Mouse (Mus musculus): Measurements from ENCODE around the gene Ncor1. TPM values are rescaled to one million over a fixed set of nuclear protein-coding genes. Genes with fewer than 3 reads are reported as not detected.
"Not testable (repeated sequence)": the region's sequence is repeated elsewhere in the genome, so short reads cannot be mapped to it uniquely, and the experiment has no call there.

Gene Ncor1
- polyA plus RNA-seq, 1 experiment from 2014 or later, result 209 TPM

GRCm38 (mm10) chr11:62331141-62331540 is 127.2 kb downstream of the Ncor1 start:
- H3K4me3 ChIP-seq, result no peak overlapping the region
- WGBS, result 96% methylated on average over 5 of the region's 5 CpGs
- H3K4me2 ChIP-seq (replicated peaks), result no peak overlapping the region
- ATAC-seq (ENCODE audit: low FRiP score, low read depth), result no peak
- no peaks in the 10 kb centered on the region for H3K4me1 ChIP-seq
- no peaks in the 10 kb centered on the region for H3K27me3 ChIP-seq
- no peak overlapping the region for H3K9ac ChIP-seq (replicated peaks)
- no peak overlapping the region for H3K27ac ChIP-seq (replicated peaks)
- H3K36me3 ChIP-seq, result peaks cover 90% of the 10 kb centered on the region
- no peaks in the 10 kb centered on the region for H3K9me3 ChIP-seq

- H3K4me2 ChIP-seq (replicated peaks), result no peak overlapping the region
- no peak for ATAC-seq (ENCODE audit: low FRiP score, low read depth)
- H3K27ac ChIP-seq (replicated peaks), result no peak overlapping the region
- H3K9ac ChIP-seq (replicated peaks), result no peak overlapping the region
- no peaks in the 10 kb centered on the region for H3K4me1 ChIP-seq
- no peaks in the 10 kb centered on the region for H3K27me3 ChIP-seq
- H3K9me3 ChIP-seq, result no peaks in the 10 kb centered on the region
- H3K36me3 ChIP-seq, result peaks cover 90% of the 10 kb centered on the region
- 96% methylated on average over 3 of the region's 3 CpGs for WGBS
- no peak overlapping the region for H3K4me3 ChIP-seq
Measured at GRCm38 (mm10) chr11:62323659-62324058, 134.7 kb downstream of the Ncor1 start.

- Histone ChIP-seq H3K4me2 (replicated peaks) (no peak overlapping the region), H3K9me3 (no peaks in the 10 kb centered on the region), H3K36me3 (peaks cover 93% of the 10 kb centered on the region), H3K27me3 (no peaks in the 10 kb centered on the region), H3K4me3 (no peak overlapping the region), H3K9ac (replicated peaks) (no peak overlapping the region), H3K4me1 (no peaks in the 10 kb centered on the region), H3K27ac (replicated peaks) (no peak overlapping the region)
- 94% methylated on average over 3 of the region's 3 CpGs for WGBS
- no peak for ATAC-seq (ENCODE audit: low FRiP score, low read depth)
Measured at GRCm38 (mm10) chr11:62320097-62320496, 138.2 kb downstream of the Ncor1 start.

GRCm38 (mm10) chr11:62317746-62318145 is 140.6 kb downstream of the Ncor1 start:
- no peak for ATAC-seq (ENCODE audit: low FRiP score, low read depth)
- Histone ChIP-seq H3K27ac (replicated peaks) (no peak overlapping the region), H3K36me3 (peaks cover 96% of the 10 kb centered on the region), H3K4me2 (replicated peaks) (no peak overlapping the region), H3K9me3 (no peaks in the 10 kb centered on the region), H3K27me3 (no peaks in the 10 kb centered on the region), H3K4me3 (no peak overlapping the region), H3K4me1 (no peaks in the 10 kb centered on the region), H3K9ac (replicated peaks) (no peak overlapping the region)
- 92% methylated on average over 11 of the region's 11 CpGs for WGBS

GRCm38 (mm10) chr11:62314984-62315383 is 143.4 kb downstream of the Ncor1 start:
- Histone ChIP-seq H3K4me1 (no peaks in the 10 kb centered on the region), H3K9me3 (no peaks in the 10 kb centered on the region), H3K27me3 (no peaks in the 10 kb centered on the region), H3K36me3 (peaks cover 82% of the 10 kb centered on the region), H3K27ac (replicated peaks) (no peak overlapping the region), H3K4me3 (no peak overlapping the region), H3K4me2 (replicated peaks) (no peak overlapping the region), H3K9ac (replicated peaks) (no peak overlapping the region)
- ATAC-seq (ENCODE audit: low FRiP score, low read depth), result no peak
- WGBS, result 97% methylated on average over 5 of the region's 5 CpGs

GRCm38 (mm10) chr11:62309296-62309695 is 149.0 kb downstream of the Ncor1 start:
- H3K4me2 ChIP-seq (replicated peaks), result no peak overlapping the region
- H3K4me3 ChIP-seq, result no peak overlapping the region
- H3K9ac ChIP-seq (replicated peaks), result no peak overlapping the region
- no peaks in the 10 kb centered on the region for H3K9me3 ChIP-seq
- 98% methylated on average over 2 of the region's 2 CpGs for WGBS
- no peaks in the 10 kb centered on the region for H3K4me1 ChIP-seq
- H3K27ac ChIP-seq (replicated peaks), result no peak overlapping the region
- H3K36me3 ChIP-seq, result peaks cover 50% of the 10 kb centered on the region
- ATAC-seq (ENCODE audit: low FRiP score, low read depth), result no peak
- no peaks in the 10 kb centered on the region for H3K27me3 ChIP-seq

- no peaks in the 10 kb centered on the region for H3K9me3 ChIP-seq
- 96% methylated on average over 2 of the region's 2 CpGs for WGBS
- ATAC-seq (ENCODE audit: low FRiP score, low read depth), result no peak
- no peak overlapping the region for H3K4me2 ChIP-seq (replicated peaks)
- H3K4me1 ChIP-seq, result no peaks in the 10 kb centered on the region
- H3K27ac ChIP-seq (replicated peaks), result no peak overlapping the region
- H3K36me3 ChIP-seq, result peaks cover 26% of the 10 kb centered on the region
- H3K9ac ChIP-seq (replicated peaks), result no peak overlapping the region
- H3K27me3 ChIP-seq, result no peaks in the 10 kb centered on the region
- no peak overlapping the region for H3K4me3 ChIP-seq
Measured at GRCm38 (mm10) chr11:62305866-62306265, 152.5 kb downstream of the Ncor1 start.

GRCm38 (mm10) chr11:62298883-62299282 is 159.5 kb downstream of the Ncor1 start:
- H3K4me3 ChIP-seq, result no peak overlapping the region
- no peaks in the 10 kb centered on the region; the same call in 1 of the 2 replicates for H3K4me1 ChIP-seq
- 91% methylated on average over 6 of the region's 6 CpGs for WGBS
- peaks cover 6% of the 10 kb centered on the region; the same call in 1 of the 2 replicates for H3K36me3 ChIP-seq
- no peak overlapping the region for H3K27ac ChIP-seq (replicated peaks)
- no peak overlapping the region for H3K4me2 ChIP-seq (replicated peaks)
- no peak overlapping the region for H3K9ac ChIP-seq (replicated peaks)
- ATAC-seq (ENCODE audit: low FRiP score, low read depth), result no peak
- no peaks in the 10 kb centered on the region for H3K9me3 ChIP-seq
- no peaks in the 10 kb centered on the region for H3K27me3 ChIP-seq

- ATAC-seq (ENCODE audit: low FRiP score, low read depth), result no peak
- Histone ChIP-seq H3K27me3 (no peaks in the 10 kb centered on the region), H3K9ac (replicated peaks) (no peak overlapping the region), H3K4me3 (no peak overlapping the region), H3K4me2 (replicated peaks) (no peak overlapping the region), H3K4me1 (no peaks in the 10 kb centered on the region; the same call in 1 of the 2 replicates), H3K36me3 (peaks cover 24% of the 10 kb centered on the region), H3K9me3 (no peaks in the 10 kb centered on the region), H3K27ac (replicated peaks) (no peak overlapping the region)
- 80% methylated on average over 2 of the region's 2 CpGs for WGBS
Measured at GRCm38 (mm10) chr11:62294121-62294520, 164.2 kb downstream of the Ncor1 start.

- no peaks in the 10 kb centered on the region for H3K4me1 ChIP-seq
- H3K36me3 ChIP-seq, result peaks cover 53% of the 10 kb centered on the region
- H3K27ac ChIP-seq (replicated peaks), result no peak overlapping the region
- H3K4me3 ChIP-seq, result no peak overlapping the region
- no peak overlapping the region for H3K9ac ChIP-seq (replicated peaks)
- H3K4me2 ChIP-seq (replicated peaks), result no peak overlapping the region
- no peaks in the 10 kb centered on the region for H3K9me3 ChIP-seq
- WGBS, result 100% methylated on average over 1 of the region's 1 CpGs
- ATAC-seq (ENCODE audit: low FRiP score, low read depth), result no peak
- no peaks in the 10 kb centered on the region for H3K27me3 ChIP-seq
Measured at GRCm38 (mm10) chr11:62287700-62288099, 170.6 kb downstream of the Ncor1 start.

- Histone ChIP-seq H3K4me3 (no peak overlapping the region), H3K9ac (replicated peaks) (no peak overlapping the region), H3K9me3 (no peaks in the 10 kb centered on the region), H3K27me3 (no peaks in the 10 kb centered on the region), H3K36me3 (peaks cover 49% of the 10 kb centered on the region), H3K4me2 (replicated peaks) (no peak overlapping the region), H3K27ac (replicated peaks) (no peak overlapping the region), H3K4me1 (peaks cover 6% of the 10 kb centered on the region; the same call in 1 of the 2 replicates)
- 88% methylated on average over 8 of the region's 8 CpGs for WGBS
- no peak for ATAC-seq (ENCODE audit: low FRiP score, low read depth)
Measured at GRCm38 (mm10) chr11:62285020-62285419, 173.3 kb downstream of the Ncor1 start.

- H3K36me3 ChIP-seq, result peaks cover 42% of the 10 kb centered on the region
- H3K4me3 ChIP-seq; ATAC-seq (ENCODE audit: low FRiP score, low read depth); H3K27me3 ChIP-seq; H3K4me1 ChIP-seq; H3K9me3 ChIP-seq; H3K4me2 ChIP-seq (replicated peaks); H3K9ac ChIP-seq (replicated peaks); H3K27ac ChIP-seq (replicated peaks): not testable (repeated sequence)
- WGBS, result 93% methylated on average over 3 of the region's 3 CpGs
Measured at GRCm38 (mm10) chr11:62284020-62284419, 174.3 kb downstream of the Ncor1 start.

- peak overlapping the region; percentile 82 for H3K27ac ChIP-seq (replicated peaks)
- peak; percentile 74 for ATAC-seq (ENCODE audit: low FRiP score, low read depth)
- no peaks in the 10 kb centered on the region for H3K9me3 ChIP-seq
- H3K36me3 ChIP-seq, result peaks cover 25% of the 10 kb centered on the region
- under 1% methylated on average over 55 of the region's 57 CpGs for WGBS
- peak overlapping the region; percentile 86 for H3K9ac ChIP-seq (replicated peaks)
- peak overlapping the region; percentile 97 for H3K4me3 ChIP-seq
- peak overlapping the region; percentile 75 for H3K4me2 ChIP-seq (replicated peaks)
- peaks cover 6% of the 10 kb centered on the region; the same call in 1 of the 2 replicates for H3K4me1 ChIP-seq
- no peaks in the 10 kb centered on the region for H3K27me3 ChIP-seq
Measured at GRCm38 (mm10) chr11:62281601-62281997, 176.7 kb downstream of the Ncor1 start.
